Mouse (Mus musculus) heart, postnatal 14 days (tissue): ENCODE measurements around the gene Hist3h2ba. TPM values are rescaled to one million over a fixed set of nuclear protein-coding genes. Genes with fewer than 3 reads are reported as not detected.

ENCODE experiments used
- DNase-seq, 2 experiments: peaks; one replicate each; pipeline ENCODE4 v3.0.0; 2021 to 2022
- intact Hi-C: fragments of 180-260 bp; cut with DNase I; formaldehyde crosslinking; loops from one replicate; pipeline ENCODE4 v1.15.1; 2025
- total RNA-seq, 2 experiments: library from RNA; stranded (reverse); gene quantifications; 2 replicates each; pipeline ENCODE4 v1.2.3; 2021

Gene Hist3h2ba
- total RNA-seq, 2 experiments from 2014 or later, result 3.9 to 14.1 TPM

DNA sequence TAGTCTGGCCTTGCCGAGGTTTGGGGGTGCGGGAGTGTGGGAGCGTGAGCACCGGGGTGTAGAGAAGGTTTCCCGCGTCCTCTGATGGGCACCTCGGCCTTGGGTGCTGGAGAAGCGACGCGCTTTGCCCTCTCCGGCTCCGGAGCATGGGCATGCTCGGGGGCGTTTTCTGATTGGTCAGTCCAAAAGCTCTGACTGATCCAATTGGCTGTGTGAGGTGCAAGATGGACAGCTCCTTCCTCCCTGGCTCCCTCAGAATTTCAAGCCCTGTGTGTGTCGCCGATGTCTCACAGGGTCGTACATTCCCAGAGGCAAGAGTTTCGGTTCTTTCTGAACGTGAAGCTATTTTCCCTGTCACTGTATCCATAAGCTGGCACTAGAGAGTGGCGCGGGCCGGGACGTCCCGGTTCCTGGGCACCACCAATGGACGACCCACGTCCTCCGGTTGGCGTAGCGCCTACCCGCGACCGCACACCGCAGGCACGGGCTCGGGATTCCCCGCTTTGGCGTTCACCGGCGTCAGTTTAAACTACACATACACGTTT is 11.3 kb downstream of the Hist3h2ba start:
- DNase-seq, result peak; percentile 71 to 76
- intact Hi-C loops, result loop anchor here (5.0 to 10.0 kb wide), 2 partner anchors 222 to 265 kb away; partner anchors contain the start of genes Arf1 and Gjc2

DNA sequence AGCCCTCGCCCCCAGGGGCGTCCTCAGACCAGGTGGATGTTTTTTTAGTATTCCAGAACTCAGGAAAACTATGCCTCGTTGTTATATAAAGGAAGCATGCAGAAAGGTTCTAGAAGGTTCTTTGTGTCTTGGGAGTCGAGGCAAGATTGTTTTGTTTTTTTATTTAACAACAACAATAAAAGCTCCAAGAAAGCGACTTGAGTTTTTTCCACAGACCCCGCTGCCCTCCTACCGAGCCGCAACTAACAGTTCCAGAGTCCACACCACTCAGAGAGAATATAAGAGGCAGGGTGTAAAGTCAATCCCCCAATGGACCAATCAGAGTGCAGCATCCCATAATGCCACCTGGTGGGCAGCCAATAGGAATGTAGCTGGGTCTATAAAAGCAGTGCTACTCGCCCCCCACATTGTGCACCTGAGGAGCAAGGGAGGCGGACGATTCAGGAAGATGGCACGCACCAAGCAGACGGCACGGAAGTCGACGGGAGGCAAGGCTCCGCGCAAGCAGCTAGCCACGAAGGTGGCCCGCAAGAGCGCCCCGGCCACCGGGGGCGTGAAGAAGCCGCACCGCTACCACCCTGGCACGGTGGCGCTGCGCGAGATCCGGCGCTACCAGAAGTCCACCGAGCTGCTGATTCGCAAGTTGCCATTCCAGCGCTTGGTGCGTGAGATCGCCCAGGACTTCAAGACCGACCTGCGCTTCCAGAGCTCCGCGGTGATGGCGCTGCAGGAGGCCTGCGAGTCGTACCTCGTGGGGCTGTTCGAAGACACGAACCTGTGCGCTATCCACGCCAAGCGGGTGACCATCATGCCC is 12.9 kb downstream of the Hist3h2ba start:
- intact Hi-C loops, result no loop called here
- no peak for DNase-seq

DNA sequence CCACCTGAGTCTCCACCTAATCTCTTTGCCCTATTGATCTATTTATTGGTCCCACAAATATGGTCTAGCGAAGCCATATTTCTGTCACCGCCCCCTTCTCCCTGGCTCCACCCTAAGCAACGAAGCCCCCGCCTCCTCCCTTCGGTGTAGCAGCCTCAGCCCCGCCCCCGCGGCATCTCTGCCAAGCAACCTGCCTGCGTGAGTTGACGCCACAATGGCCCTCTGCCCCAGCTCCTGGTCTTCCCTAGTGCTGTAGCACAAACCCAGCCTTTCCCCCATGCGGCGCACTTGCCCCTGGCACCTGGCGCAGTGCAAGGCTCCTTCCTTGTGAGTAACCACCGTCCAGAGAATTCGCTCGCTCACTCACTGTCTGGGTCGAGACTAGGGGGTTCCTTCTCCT is 14.8 kb downstream of the Hist3h2ba start:
- intact Hi-C loops, result no loop called here

DNA sequence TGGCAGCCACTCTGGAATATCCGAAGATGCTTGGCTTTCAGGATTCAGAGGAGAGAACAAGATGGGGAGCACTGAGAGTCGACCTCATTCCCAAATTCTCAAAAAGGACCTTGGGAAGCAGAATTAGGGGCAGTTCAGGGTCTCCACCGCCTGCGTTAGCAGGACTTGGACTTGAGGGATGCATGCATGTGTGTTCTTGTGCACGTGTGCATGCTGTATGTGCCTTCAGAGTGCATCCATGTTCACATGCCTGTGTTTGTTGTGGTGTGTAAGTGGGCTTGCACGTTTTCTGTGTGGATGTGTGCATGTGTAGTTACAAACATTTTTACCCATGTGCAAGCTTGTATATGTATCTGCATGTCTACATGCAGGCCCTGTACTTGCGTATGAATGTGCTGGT is 15.5 kb downstream of the Hist3h2ba start:
- intact Hi-C loops, result no loop called here
- DNase-seq, result no peak

More for the DNA sequence above, 14.8 kb downstream of the Hist3h2ba start:
- DNase-seq, result peak in 1 of 2 experiments; percentile 39

DNA sequence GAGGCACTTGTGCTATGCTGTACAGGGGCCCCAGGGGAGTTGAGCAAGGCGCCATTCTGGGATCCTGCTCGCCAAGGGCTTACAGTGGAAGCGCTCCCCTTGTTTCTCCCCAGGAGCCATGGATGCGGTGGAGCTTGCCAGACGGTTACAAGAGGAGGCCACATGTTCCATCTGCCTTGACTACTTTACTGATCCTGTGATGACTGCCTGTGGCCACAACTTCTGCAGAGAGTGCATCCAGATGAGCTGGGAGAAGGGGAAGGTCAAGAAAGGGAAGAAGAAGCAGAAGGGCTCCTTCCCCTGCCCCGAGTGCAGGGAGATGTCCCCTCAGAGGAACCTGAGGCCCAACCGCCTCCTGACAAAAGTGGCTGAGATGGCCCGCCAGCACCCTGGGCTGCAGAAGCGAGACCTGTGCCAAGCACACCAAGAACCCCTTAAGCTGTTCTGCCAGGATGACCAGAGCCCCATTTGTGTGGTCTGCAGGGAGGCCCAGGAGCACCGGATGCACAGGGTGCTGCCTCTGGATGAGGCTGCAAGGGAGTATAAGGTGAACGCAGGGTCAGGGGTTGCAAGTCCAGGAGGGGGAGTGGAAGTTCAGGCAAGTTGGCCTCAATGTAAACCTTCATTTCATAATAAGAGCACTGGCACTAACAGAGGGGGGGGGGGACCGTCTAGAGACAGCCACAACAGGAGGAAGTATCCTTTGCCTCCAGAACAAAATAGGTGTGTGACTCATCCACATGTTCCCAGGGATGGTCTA is 16.5 kb downstream of the Hist3h2ba start:
- DNase-seq, result no peak
- intact Hi-C loops, result no loop called here

DNA sequence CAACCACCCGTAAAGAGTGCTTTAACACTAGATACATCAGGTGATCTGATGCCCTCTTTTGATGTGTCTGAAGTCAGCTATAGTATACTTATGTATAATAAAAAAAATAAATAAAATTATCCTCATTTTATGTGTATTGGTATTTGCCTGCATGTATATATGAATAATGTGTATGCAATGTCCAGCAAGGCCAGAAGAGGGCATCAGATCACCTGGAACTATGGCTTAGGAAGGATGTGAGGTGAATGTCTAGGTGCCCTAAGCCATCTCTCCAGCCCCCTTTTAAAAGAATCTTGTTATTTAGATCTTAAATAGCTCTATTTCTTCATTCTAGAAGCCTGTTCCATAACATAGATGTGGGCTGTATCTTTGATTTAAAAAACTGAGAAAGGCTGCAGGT is 18.6 kb downstream of the Hist3h2ba start:
- peak in 1 of 2 experiments; percentile 57 for DNase-seq
- intact Hi-C loops, result no loop called here

DNA sequence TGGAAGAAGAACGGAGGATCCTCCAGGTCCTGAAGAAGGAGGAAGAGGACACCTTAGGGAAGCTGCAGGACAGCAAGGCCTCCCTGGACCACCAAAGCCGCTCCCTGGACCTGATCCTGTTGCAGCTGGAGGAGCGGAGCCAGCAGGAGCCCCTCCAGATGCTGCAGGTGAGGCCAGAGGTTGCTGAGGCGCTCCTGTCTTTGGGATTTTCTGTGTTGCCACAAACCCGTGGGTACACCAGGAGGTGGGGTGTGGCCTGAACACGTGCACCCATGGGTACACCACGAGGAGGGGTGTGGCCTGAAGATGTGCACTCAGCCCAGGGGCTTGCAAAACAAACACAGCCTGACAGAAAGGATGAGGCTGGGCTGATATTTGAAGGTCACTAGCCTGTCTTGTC is 19.8 kb downstream of the Hist3h2ba start:
- no peak for DNase-seq
- intact Hi-C loops, result no loop called here

DNA sequence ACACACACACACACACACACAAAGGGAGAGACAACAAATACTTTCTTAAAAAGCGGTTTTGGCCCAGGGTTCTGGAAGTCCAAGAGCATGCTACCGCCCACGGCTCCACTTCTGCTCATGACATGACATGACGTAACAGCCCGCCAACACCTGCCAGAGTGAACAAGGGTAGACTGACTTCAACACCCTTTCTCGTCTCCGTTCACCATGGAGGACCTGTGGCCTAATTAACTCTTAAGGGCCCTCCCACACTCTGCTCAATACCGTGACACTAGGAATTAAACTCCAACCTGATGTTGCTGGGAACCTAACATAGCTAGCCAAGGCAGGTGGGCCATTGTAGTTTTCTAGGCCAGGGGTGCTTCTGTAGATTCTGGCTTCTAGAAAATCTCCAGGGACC is 20.3 kb downstream of the Hist3h2ba start:
- no peak for DNase-seq
- intact Hi-C loops, result no loop called here

DNA sequence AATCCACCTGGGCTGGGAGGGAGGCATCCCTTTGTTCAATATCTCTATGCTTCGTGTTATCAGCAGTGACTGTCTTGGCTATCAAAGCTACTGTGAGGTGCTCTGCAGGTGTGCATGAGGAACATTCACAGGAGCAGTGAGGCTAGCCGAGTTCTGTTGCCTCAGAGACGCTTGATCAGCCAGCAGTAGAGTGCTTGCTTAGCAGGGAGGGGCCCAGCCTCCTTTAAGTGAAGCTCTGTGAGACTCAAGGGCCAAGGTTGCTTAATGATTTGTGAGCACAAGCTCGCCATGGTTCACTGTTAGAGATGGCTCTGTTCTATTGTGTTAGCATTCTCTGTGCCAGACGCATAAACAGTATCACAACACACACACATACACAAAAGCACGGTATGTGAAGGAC is 20.9 kb downstream of the Hist3h2ba start:
- intact Hi-C loops, result loop anchor here (5.0 kb wide), 1 partner anchor 43 kb away; no protein-coding TSS in a partner anchor
- no peak for DNase-seq

DNA sequence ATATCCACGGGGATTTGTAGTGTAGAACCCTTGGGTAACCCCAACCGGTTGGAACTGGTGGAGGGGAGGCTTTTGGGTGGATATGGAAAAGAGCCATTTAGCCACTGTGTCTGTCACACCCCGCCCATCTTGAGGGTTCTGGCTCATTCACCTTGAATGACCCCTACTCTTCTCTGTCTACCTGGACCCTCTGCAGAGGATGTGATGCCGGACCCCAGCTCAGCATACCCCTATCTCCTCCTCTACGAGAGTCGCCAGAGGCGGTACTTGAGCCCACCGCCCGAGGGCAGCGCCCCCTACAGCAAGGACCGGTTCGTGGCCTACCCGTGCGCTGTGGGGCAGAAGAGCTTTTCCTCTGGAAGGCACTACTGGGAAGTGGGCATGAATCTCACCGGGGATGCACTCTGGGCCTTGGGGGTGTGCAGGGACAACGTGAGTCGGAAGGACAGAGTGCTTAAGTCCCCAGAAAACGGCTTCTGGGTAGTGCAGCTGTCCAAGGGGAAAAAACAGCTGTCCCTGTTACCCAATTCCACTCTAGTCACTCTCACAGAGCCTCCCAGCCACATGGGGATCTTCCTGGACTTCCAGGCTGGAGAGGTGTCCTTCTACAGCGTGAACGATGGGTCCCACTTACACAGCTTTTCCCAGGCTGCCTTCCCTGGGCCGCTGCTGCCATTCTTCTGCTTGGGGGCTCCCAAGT is 22.3 kb downstream of the Hist3h2ba start:
- intact Hi-C loops, result loop anchor here (5.0 kb wide), 1 partner anchor 41 kb away; no protein-coding TSS in a partner anchor
- DNase-seq, result no peak

DNA sequence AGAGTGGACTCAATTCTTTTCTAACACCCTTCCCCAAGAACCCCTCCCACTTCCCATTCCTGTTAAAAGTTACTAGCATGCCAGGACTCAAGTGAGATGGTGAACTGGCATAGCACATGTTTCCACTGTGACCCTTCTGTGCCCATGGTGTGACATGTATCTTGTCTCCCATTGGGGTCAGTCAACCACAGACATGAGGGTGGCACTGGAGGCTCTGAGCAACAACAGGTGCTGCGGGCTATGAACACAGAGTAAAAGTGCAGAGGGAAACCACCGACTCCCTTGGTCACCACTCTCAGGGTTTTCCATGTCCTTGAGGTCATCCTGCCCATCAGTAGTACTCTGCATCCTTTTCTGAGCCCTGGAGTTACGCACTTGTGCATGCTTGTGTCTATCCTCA is 23.1 kb downstream of the Hist3h2ba start:
- intact Hi-C loops, result loop anchor here (5.0 kb wide), 1 partner anchor 41 kb away; no protein-coding TSS in a partner anchor
- no peak for DNase-seq

DNA sequence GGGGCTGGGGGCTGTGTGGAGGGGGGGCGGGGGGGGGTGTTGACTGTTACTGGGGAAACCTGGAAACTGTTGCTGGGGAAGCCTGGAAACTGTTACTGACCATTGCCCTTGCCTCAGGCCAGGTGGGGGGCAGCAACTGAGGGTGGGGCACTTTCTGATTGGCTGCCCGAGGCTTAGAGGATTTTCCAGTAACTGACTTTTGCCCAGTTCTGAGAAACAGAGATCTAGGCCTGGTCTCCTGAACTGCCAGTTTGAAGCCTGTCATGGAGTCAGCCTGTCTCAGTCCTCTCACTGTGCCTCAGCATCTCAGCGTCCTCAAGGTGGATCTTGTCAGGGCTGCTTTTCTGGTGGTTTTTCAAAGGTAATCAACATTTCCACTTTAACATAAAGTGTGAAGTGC is 25.7 kb downstream of the Hist3h2ba start:
- intact Hi-C loops, result loop anchor here (5.0 kb wide), 1 partner anchor 38 kb away; no protein-coding TSS in a partner anchor
- no peak for DNase-seq

DNA sequence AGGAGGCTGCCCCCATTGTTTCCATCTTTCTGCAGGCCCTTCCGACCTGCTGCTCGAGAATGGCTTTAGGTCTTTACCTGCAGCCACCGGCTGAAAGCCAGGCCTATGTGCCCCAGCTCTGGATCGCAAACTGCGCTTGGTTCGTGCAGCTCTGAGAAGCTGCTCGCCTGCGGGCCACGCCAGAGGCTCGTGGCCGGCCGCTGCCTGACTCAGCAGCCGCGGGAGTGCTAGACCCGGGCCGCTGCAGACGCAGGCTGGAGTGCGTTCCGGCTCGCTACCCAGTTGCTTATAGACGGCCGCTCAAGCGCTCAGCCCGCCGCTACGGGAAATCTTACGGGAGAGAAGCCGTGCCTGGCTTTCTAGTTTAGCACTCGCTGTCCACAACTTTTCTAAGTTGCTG is 28.4 kb downstream of the Hist3h2ba start:
- DNase-seq, result no peak
- intact Hi-C loops, result no loop called here

DNA sequence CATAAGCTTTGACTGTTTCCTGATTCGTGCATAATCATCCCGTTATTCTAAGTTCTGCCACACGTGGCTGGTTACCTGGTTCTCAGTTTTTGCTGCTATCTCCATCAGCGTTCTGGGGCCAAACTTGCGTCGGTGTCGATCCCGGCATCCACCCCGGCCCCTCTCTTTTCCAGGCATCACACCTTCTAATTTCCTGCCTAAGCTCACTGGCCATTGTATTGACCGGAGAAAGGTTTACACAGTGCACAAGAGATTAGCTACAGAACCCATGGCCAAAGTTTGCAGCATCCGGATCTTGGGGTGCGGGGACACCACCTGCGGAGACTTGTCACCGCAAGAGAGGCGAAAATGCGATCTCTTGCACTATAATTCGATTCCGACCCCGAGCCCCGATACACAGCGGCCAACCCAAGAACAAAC is 28.9 kb downstream of the Hist3h2ba start:
- no peak for DNase-seq
- intact Hi-C loops, result no loop called here

DNA sequence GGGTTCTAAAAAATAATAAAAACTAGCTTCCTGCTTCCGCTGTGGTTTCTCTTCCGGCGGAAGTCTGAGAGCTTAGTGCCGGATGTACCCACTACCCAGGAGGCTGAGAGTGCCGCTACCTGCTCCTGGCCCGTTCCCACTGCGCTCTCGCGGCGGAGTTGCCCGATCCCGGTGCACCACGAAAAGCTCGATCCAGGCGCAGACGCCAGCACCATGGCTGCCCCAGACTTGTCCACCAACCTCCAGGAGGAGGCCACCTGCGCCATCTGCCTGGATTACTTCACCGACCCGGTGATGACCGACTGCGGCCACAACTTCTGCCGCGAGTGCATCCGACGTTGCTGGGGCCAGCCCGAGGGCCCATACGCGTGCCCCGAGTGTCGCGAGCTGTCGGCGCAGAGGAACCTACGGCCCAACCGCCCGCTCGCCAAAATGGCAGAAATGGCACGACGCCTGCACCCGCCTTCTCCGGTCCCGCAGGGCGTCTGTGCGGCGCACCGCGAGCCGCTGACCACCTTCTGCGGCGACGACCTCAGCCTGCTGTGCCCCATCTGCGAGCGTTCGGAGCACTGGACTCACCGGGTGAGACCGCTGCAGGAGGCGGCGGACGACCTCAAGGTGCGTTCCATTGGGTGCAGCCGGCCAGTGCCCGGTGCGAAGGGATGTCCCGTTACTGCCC is 29.4 kb downstream of the Hist3h2ba start, which contains the start of gene Trim11:
Trim11 (plus strand) TSS at position 67 of the 679 bp plus-strand sequence.
- intact Hi-C loops, result no loop called here
- DNase-seq, result peak; percentile 58 to 59

DNA sequence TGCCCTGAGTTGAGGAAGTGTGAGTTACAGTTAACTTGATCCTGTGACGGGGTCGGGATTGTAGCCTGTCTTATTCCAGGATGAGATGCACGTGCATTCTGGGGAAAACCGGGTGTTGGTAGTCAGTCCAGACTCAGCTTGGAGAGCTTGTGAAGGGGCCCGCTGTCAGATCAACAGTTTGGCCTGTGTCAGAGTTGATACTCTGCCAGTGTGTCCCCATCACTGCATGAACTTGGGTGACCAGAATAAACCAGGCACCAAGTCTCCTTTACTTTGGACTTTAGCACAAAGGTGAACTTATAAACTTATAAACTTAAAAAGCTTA is 29.9 kb downstream of the Hist3h2ba start:
- DNase-seq, result no peak
- intact Hi-C loops, result no loop called here

DNA sequence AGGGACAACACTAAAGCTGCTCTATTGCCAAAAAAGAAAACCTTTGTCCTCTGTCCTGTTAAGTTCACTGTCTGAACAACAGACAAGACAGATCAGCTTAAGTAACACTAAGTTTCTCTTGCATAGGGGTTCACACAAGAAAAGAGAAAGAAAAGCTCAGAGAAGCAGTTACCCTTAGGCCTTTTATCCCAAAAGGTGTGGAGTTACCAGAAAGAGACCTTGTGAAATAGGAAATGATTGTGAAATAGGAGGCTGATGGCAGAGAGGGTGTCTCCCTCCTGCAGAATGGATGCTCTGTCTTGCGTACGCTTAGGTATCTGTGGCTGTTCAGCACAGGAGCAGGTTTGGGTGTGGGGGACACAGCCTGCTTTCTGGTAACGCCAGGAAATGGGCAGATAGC is 30.5 kb downstream of the Hist3h2ba start:
- intact Hi-C loops, result no loop called here
- DNase-seq, result no peak

DNA sequence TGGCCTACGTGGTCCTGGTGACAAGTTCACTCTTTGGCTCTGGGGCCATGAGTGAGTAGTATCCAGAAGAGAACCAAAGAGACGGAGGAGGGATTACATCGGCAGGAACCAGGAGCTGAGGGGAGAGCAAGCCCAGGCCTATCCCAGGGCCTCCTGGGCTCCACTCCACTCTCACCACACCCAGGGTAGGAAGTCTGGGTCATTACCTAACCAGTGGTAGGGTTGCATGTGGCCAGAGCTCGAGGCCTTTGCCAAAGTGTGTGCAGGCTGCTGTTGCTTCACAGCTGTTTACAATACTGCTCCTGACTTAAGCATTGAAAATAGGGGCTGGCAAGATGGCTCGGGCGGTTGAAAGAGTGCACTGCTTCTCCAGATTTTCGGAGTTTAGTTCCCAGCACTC is 30.9 kb downstream of the Hist3h2ba start:
- intact Hi-C loops, result no loop called here
- no peak for DNase-seq

DNA sequence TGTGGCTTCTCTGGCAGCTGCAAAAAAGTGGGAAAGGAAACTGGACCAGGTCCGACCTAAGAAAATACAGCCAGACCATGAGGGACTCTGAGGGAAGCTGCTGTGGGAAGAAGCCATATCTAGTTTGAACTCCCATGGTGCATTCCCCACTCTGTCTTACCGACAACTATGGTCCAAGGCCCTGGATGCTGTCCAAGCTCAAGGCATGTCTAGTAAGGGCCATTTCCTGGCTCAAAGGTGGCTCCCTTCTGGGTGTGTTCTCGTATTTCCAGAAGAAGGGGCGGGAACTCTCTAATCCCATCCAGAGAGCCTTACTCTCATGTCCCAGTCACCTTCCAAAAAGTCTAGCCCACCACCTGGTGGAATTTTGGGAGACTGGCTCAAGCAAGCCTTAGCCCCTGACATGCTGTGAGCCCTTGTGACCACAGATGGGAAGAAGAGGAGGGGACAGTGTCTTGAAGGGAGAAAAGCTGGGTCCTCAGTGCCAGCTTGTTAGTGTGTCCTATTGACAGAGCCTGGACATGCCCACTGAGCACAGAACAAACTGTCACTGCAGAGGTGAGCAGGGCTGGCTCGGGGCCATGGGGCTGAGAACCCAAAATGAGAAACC is 31.8 kb downstream of the Hist3h2ba start:
- intact Hi-C loops, result no loop called here
- DNase-seq, result no peak
